Mouse (Mus musculus): ENCODE results near the gene Cyb5rl. TPM values are rescaled to one million over a fixed set of nuclear protein-coding genes. Genes with fewer than 3 reads are reported as not detected.

The Cyb5rl gene
- polyA plus RNA-seq (2012; rRNA removed): 2.0 and 2.6 TPM in 2 replicates

DNA sequence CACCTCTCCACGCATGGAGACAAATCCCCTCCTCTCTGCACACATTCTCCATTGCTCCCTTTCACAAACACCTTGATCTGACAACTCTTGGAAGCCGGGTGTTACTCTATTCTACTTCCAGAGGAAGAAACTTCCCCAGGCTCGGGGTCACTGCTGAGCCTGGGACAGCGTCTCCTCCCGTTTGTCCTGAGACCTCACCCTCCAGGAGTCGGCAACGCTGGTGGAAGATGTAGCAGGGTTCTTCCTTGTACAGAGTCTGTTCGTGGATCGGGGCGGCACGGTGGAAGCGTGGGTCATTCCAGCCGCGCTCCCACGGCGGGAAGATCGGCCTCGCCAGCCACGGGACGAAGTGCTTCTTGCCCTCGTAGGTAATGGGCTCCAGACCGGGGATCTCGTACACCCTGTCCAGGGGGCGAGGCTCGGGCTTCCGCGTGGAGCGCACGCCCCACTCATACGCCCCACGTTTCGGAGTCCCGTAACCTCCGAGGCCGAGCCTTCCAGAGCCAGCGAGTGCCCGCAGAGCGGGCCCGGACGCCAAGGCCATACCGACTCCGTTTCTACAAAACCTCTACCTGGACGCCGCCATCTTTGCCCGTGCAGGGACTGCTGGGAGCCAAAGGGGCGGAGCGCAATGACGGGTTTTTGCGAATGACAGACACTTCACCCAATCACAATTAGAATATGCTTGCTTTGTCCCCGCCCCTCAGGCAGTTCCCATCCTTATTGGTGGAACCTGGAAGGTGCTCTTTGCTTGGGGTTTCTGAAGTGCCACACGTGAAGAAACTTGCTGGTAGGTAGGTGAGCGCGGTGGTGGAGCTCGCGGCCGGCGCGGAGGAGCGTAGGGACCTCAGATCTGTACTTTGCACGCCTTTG, at the start of gene Cyb5rl, which contains the start of gene Mrpl37:
Gene Cyb5rl, plus strand, starts transcription at position 737 of the 873 bp plus-strand sequence.
Gene Mrpl37, minus strand, starts transcription at position 617 of the 873 bp plus-strand sequence.

DNA sequence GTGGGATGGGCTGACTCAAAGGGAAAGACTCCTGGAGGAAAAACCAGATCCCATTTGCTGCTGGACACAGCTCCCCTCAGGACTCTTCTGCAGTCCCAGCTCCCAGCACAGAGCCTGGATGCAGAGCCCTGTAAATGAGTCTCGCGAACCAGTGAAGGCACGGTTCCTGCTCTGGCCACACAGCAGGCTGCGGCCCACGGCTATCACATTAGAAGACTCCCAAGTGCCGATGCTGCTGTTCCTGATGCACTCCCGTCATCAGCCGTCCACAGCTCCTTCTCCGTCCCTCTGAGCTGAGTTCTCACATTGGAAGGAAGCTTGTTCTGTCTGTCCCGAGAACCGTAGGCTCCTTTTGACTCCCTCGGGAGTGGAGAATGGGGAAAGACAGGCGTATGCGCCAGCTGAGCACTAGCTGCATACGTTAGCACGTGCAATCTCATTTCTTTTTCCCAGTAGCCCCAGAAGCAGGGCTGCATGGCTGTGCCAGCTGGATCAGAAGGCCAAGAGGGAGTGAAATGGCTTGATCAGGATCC, 30.1 kb downstream of the Cyb5rl start, which contains the start of gene Cdcp2:
Gene Cdcp2, plus strand, starts transcription at position 51 of the 533 bp plus-strand sequence.

Other genes with a start within 250 kb of the Cyb5rl start
- gene Ssbp3, start 156.3 kb upstream of the Cyb5rl start, polyA plus RNA-seq (2012; rRNA removed): 28.7 and 40.7 TPM in 2 replicates
- gene Mrpl37, start 120 bp upstream of the Cyb5rl start, polyA plus RNA-seq (2012; rRNA removed): 20.7 and 22.7 TPM in 2 replicates
- not detected in 2 replicates for gene Cdcp2, start 29.9 kb downstream of the Cyb5rl start, polyA plus RNA-seq (2012; rRNA removed)
- gene Tmem59, start 111.4 kb downstream of the Cyb5rl start, polyA plus RNA-seq (2012; rRNA removed): 148 and 170 TPM in 2 replicates
- gene Tceanc2, start 112.1 kb downstream of the Cyb5rl start, polyA plus RNA-seq (2012; rRNA removed): 1.2 and 1.5 TPM in 2 replicates
- gene Ldlrad1, start 142.2 kb downstream of the Cyb5rl start, polyA plus RNA-seq (2012; rRNA removed): 0.24 and 0.39 TPM in 2 replicates
- 5.4 and 10.1 TPM in 2 replicates for gene Lrrc42, start 186.5 kb downstream of the Cyb5rl start, polyA plus RNA-seq (2012; rRNA removed)
- gene Hspb11, start 186.6 kb downstream of the Cyb5rl start, polyA plus RNA-seq (2012; rRNA removed): 0.19 and 0.42 TPM in 2 replicates
- gene Dio1, start 240.2 kb downstream of the Cyb5rl start, polyA plus RNA-seq (2012; rRNA removed): 1.8 and 4.1 TPM in 2 replicates
- 27.2 and 27.7 TPM in 2 replicates for gene Yipf1, start 247.4 kb downstream of the Cyb5rl start, polyA plus RNA-seq (2012; rRNA removed)